Mouse (Mus musculus) c-Kit-negative CD71-positive TER-119-positive erythroid progenitor cells, embryonic 14.5 days (primary cell): ENCODE data around the gene Zfp62.
"Not testable (repeated sequence)": the region's sequence is repeated elsewhere in the genome, so short reads cannot be mapped to it uniquely, and the experiment has no call there.

Experiments
- DNase-seq: peaks from one replicate; pipeline ENCODE4 v3.0.0-alpha.2; 2013; ENCODE audit warnings: low read depth, low spot score

Zfp62 gene

DNA sequence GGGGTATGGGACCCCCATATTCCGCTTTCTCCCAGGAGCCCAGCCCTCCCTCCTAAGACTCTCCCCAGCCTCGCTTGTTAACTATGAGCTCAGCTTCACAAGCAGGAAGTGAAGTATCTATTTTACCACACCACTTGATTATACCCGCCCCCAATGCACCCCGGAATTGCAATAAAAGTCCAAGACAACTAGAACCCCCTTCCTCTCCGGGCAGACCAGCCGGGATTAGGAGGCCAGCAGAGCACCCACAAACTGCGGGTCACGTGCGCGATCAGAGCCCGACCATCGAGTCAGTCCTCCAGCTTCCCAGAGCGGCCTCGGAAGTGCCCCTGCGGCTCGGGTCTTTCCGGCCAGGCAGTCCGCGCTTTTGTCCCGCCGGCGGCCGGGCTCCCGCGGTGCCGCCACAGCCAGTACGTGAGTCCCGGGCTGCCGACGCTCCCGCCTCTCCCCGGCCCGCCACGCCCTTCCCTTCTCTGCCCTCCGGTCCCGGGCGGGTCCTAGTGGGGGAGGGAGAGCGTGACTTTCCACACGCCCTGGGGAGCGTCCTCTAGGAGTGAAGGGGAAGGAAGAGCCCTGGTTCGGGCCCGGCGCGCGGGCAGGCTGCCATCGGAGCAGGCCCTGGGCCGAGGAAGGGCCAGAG, at the start of gene Zfp62:
Gene Zfp62, plus strand, starts transcription at position 164 of the 640 bp plus-strand sequence.
- peak; percentile 79 for DNase-seq

DNA sequence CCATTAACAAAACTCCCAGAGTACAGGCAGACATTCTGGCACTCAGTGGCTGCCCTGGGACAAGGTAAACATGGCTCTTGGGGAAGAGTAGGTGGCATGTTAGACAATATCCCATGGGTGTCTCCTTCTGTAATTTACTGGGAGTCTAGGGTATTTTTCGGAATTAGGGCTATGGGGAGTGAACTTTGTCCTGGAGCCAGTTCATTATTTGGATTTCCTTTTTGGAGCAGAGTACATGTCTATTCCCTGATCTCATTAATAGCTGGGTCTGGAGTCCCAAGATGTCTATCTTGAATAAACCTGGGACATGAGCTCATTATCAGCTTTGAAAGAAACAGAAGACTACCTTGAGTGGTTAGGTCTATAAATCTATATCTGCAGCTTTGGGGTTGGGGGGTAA, 49.0 kb upstream of the Zfp62 start, which contains the start of gene Olfr1394:
Gene Olfr1394, plus strand, starts transcription at position 301 of the 400 bp plus-strand sequence.
- no peak for DNase-seq

DNA sequence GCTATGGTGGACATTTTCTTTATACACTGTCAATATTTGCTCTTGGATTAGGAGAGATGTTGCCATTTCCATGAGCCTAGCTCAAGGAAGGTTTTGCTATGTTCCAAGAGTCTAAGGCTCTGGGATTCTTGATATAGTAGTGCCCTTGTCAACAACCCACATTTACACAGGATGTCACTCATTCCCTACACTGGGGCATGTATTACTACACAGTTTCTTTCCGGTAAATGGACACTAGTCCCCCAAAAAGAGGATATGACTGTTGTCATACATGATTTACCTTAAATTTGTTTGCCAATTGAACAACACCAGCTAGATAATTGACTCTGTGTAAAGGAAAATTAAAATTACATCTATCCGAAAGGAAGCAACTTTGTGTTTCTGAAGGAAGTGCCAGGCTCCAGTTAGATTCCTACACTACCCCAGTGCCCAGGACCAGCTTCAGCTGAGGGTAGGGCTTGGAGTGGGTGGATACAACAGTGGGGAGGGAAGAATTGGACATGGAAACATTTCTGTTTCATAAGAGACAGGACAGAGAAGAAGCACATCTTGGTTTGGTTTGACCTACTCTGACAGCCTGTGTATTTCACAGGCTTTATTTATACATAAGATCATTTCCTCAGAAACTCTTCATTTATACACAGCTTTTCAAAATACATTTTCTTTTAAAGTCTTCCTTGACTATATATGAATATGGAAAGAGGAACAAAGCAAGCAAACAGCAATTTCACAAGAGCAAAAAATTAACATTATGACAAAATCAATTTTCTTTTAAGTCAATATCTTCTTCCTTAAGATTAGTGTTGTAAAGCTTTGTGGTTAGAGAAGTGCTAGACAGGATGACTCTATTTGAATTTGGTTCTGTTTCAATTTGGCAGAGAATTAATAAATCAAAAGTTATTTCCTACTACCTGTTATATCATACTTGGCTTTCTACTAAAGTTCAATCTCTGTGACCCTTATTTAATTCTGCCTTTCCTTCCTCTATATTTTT, 46.0 kb upstream of the Zfp62 start:
- no peak for DNase-seq

DNA sequence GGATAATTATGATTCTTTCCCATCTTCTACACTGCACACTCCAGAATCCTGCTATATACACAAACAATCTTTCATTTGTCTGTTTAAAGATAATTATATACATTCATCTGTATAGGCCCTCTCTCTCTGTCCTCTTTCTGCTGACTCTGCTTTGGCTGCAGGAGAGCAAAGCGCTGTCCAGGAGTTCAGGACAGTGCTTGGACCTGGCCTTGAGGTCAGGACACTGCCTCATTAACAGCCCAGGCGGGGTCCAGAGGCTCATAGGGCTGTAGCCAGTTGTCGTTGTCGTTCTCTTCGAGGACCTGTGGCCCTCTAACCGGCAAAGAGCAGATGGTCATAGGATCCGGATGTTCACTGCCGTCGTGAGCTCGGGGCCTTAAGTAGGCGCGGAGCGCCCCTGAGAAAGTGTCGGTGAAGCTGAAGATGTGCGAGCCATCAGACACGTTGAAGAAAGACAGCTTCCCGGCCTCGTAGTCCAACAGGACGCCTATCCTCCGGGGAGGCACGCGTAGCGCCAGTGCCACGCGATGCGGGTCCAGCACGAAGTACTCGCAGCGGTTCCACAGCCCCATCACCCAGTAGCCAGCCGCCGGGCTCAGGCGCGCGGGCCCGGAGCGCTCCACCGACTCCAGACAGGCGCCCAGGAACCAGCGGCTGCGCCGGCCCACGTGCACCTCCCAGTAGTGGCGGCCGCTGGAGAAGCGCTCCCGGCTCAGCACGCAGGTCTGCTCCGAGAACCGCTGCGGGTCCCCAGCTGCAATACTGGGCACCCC, 34.1 kb upstream of the Zfp62 start:
- no peak for DNase-seq

DNA sequence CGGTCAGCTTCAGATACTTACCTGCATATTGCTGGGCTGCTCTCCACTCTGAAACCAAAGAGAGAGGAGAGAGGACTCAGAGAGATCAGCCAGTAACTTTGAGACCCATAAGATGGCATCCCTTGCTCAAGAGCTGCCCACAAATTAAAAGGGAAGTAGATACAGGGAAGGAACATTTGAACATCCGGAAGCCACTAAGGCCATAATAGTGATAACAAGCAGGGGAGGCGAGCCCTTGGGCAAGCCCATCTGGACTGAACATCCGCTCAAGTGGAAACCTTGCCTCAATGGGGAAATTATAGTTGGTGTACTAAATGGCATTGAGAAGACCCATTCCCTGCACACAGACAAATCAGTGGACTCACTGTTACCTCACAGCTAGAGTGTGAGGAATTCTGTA, 32.5 kb upstream of the Zfp62 start:
- no peak for DNase-seq

DNA sequence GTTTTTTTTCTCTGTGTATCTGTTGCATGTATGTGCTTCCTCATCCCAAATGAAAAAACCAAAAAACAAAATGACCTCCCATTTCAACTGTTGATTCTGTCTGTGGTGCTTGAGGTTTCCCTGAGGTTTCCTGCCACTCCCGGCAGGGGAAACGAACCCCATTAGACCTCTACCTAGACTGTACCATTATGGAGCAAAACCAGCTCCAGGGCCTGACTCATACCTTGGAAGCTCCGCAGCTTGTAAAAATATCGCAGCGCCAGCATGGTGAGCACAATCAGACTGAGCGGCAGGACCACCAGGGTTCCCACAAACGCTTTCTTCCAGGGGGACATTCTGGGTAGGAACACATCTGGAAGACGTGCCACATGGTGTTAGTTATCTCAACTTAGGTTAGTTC, 27.7 kb upstream of the Zfp62 start:
- no peak for DNase-seq

DNA sequence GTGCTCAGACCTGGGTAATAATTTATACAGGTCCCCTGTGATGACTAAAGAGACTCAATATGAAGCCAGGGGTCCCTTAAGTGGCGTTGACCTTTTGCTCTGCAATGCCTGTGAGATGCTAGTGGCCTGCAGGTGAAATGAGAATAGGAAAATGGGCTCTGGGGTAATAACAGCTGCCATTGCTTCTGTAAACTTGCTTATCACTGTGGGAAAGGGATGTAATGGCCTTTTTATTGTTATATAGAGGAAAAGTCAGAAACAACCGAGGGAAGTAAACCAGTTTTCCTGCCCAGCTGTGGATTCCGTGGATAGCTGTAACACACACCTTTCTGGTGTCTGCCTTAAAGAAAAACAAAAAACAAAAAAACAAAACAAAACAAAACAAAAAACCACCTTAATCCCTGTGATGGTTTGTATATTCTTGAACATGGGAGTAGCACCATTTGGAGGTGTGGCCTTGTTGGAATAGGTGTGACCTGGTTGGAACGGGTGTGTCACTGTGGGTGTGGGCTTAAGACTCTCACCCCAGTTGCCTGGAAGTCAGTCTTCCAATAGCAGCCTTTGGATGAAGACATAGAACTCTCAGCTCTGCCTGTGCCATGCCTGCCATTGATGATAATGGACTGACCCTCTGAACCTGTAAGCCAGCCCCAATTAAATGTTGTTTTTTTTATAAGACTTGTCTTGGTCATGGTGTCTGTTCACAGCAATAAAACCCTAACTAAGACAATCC, 26.9 kb upstream of the Zfp62 start:
- DNase-seq: not testable (repeated sequence)

DNA sequence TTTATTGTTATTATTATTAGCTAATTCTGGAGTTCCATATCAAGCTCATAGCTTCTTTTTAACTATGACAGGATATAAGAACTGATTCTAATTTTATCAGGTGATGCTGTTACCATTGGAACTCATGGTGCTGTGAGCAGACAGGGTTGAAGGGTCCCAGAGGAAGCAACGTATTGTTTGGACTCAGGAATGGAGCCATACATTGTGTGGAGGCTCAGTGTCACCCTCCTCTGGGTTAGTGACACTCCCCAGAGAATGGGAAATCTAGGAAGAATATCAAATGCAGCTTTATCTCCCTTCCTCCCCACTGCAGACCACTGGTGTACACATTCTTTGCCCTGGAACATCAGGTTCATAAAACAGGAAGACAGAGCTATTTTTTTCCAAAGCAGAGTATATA, 19.9 kb upstream of the Zfp62 start:
- no peak for DNase-seq

DNA sequence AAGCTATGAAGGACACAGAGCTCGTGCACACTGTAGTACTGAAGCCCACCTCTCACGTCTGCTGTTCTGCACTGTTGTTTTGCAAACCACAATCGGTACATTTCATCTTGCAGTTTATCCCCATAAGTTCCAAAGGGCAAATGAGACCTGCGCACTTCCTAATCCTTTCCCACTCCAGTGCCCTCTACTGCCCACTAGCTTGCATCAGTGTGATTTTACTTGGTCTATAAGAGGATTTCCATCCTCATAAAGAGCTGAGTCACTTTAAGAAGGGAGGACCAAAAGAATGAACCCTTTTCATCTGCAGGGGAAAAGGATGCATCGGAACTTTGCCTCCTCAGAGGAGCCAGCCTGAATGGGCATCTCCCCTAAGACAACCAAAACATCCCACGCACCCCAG, 16.6 kb upstream of the Zfp62 start:
- DNase-seq: no peak

DNA sequence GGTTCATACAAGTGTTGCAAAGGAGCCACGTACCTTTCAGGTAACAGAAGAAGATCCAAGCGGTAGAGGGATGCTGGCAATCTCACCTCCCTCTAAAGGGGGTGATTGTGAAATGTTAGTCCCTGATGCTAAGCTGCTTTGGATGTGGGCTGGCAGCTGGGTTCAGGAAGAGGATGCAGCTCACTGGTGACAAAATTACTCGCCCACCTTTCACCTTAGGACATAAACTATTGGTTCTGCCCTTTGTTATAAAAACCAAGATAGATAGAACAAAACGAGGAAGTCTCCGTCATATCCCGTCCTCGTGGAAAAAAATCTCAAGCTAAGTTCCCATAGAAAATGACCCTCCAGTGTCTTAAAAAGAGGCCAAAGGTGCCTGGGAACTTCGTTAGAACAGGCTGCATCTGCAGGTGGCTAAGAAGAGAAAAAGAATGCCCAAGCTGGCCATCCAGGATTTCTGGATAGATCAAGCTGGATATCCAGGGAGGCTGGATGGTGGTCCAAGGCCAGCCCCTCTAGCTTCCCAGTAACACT, 16.1 kb upstream of the Zfp62 start, which contains the start of gene Btnl9:
Gene Btnl9, minus strand, starts transcription at position 205 of the 534 bp plus-strand sequence.
- DNase-seq: no peak

DNA sequence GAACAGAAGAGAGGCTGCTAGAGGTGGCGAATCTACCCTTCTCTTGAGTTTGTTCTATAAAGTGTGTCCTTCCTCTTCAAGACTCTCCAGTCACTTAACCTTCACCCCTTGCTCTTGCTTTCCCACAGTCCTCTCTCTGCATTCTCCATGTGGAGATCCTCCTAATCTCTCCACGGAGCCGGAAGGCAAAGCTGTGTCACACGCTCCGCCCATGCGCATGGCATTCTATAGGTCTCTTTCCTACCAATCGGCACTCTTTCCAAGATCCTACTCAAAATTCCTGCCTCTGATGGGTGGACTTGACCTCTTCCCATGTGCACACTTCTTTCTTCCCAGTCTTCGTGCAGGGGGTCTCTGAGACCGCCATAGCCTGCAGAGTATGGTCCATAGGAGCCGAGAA, 15.4 kb upstream of the Zfp62 start:
- DNase-seq: no peak

DNA sequence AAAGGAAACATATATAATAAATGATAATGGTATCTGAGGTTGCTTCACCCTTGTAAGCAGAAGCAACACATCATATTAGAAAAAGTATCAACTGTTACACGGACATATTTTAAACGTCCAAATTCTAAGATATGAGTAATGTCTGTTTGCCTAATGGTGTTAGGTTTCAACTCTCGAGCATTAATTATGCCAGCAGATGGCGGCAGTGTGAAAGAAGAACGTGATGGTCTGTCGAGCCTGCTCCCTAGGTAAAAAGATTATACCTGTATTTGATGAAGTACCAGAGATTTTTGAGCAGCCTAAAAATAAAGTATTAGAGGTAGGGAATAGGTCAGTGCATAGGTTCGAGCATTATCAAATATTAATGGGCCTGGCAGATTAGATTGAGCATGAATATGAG, 13.4 kb upstream of the Zfp62 start:
- peak; percentile 27 for DNase-seq

DNA sequence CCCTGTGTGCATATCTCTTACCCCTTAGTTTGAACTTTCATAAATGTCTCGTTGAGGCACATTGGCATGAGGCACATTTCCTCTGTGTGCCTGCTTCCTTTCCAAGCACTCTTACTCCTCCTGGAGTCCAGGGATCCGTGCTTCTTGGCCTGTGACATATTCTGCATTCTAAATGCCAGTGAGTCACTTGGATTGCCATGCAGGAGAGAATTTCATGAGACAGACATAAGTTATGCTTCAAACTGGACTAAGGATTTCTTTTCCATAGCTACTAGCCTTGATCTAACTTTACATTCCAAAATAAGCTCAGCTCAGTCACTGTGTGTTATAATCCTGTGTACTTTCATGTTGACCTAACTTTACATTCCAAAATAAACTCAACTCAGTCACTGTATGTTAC, 12.0 kb upstream of the Zfp62 start:
- no peak for DNase-seq

DNA sequence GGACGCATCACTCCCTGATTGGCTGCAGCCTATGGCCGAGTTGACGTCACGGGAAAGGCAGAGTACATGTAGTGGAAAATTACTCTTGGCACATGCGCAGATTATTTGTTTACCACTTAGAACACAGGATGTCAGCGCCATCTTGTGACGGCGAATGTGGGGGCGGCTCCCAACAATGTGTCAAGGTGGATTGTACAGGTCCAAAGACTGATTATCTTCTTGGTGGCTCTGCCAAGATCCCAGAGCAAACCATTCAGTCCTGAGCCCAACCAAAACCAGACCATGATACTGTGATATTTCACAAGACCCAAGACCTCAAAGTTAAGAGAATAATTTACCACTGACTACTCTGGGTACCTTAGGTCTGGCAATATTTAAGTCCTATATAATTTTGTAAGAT, 8.3 kb upstream of the Zfp62 start:
- DNase-seq: not testable (repeated sequence)

DNA sequence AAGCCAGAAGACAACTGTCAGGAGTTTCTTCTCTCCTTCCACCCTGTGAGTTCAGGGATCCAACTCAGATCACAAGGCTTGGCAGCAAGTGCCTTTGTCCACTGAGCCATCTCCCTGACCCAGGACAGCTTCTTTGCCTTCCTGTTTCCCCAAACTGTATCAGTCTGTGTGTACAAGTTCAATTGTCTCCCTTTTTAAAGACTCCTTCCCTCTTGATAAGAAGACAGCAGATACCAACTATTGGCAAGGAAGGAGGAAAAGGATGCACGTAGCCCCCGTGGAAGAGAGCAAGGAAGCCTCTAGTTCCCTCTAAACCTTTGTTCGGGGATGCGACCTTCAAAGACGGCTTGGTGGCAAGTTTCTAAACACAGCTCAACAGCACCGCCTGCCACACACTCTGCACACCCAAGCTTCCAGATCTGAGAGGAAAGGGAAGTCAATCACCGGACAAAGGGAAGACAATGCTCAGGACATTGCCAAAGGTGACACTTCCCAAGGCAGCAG, 7.2 kb upstream of the Zfp62 start:
- DNase-seq: no peak

DNA sequence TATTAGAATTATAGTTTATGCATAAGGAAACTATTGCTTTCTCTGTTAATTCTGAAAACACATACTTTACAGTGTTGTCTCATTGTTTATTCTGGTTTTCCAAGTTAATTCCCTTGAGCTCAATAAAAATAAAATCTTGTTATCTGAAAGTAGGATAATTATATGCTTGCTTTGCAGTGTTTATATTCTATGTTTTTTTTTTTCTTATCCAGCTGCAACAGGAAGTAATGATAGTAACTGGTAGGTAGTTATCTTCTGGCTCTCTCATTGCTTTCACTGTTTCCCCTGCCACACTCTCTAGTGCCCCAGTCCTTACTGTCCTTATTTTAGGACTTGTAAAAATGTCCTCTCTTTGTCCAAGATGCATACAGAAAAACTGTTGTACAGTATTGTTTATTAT, 2.4 kb upstream of the Zfp62 start:
- no peak for DNase-seq

DNA sequence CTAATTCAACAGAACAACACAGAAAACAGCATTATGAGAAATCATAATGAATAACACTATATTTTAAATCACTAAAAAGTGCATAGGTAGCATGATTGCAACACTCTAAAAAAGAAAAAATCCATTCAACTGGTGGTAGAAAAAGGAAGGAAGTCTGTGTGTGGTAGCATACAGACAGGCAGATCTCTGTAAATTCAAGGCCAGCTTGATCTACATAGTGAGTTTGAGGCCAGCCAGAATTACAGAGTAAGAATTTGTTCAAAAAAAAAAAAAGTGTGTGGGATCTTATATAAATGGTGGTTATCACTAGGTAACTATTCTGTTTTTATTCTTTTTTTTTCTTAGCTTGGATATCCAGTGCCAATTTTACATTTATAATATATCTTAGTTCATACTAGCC, 1.9 kb upstream of the Zfp62 start:
- no peak for DNase-seq

DNA sequence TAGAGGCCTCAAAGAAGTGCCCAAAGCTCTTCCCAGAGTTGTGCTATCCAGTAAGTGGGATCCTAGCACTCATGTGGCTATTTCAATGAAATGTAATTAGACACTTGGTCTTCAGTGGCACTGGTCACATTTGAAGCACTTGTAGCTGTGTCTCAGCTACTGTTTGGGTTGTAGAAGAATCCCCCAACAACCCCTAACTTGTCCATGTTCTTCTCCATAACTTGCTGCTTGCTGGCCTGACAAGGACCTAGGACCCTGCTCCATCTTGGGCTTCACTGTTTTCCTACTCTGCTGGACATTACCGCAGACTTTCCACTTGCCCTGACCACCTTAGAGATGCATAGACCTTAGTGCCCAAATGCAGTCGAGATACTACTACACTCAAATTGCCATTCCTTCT, 1.0 kb upstream of the Zfp62 start:
- peak; percentile 11 for DNase-seq

DNA sequence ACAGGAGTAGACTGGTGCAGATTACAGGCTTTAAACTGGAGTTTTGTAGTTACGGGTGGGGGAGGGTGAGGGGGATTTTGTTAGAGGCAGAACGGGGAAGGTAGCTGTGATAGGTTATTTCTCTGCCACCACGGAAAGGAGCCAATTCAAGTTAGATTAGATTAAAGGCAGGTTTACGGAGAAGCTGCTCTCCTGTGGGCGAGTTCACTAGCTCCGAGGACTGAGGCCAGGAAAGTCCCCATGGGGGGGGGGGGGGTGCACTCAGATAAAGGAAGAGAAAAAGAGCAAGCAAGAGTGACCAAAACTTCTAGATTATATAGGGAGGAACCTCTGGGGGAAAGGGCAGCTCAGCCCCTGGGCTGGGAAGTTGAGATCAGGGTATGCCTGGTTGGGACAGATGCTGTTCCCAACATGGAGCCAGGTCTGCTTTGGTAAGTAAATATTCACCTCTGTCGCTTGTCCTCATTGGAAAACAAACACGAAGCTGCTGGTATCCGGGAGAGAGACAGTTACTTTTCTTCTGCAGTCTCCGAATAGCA, 500 bp upstream of the Zfp62 start:
- DNase-seq: peak; percentile 30

DNA sequence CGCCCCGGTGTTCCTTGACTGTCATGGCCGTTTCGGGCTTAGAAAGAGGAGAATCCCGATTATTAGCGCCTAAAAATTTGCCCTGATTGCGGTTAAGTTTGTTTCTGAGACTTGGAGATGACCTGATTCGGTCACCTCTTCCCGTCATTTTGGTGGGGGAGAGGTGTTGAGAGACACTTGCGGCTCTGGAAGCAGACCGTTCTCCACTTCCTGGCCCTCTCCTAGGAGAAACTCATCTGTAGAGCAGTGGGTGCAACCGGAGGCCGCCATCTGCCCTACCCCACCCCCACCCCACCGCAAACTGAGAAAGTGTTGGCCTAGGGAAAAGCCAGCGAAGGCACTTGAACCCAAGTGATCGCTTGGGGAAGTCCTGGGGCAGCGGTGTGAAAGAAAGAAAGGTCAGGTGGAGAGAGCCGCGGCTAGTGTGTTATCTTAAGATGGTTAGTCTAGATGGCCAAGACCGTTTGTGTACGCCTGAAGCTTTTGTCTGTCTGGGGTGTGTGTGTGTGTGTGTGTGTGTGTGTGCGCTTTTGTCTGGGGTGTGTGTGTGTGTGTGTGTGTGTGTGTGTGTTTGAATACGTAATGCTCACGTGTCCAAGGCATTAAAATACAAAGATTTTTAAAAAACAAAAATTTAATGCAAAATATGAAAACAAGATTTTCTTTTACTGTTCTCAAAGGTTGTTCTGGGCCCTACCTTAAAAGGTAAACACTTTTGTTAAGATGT, 842 bp downstream of the Zfp62 start:
- peak; percentile 50 for DNase-seq
